Mouse (Mus musculus) stomach, embryonic 14.5 days (tissue): ENCODE data around the gene Wdr44. TPM values are rescaled to one million over a fixed set of nuclear protein-coding genes. Genes with fewer than 3 reads are reported as not detected.

ENCODE experiments used
- polyA plus RNA-seq: library from polyadenylated mRNA; unstranded; fragments of >200 nt; fragmentation: Nextera tagmentation; extraction: Ambion mirVana; gene quantifications from 2 replicates; pipeline ENCODE4 v1.2.1, GENCODE M21; 2014

The Wdr44 gene
- polyA plus RNA-seq, 1 experiment from 2014 or later, result 9.7 TPM

Other genes starting within 250 kb of the Wdr44 start
- not detected in 2 replicates for gene Gm4907, start 189.5 kb downstream of the Wdr44 start, polyA plus RNA-seq